Mouse (Mus musculus): ENCODE results near the gene Sufu.
A peak's percentile ranks its signal among the peaks of the same experiment; 100 is the strongest.

Gene Sufu

GRCm38 (mm10) chr19:46426488-46426887 lies 29.8 kb downstream of the Sufu start:
- no peak for DNase-seq (ENCODE audit: low read depth, low spot score)

- no peak for DNase-seq (ENCODE audit: low read depth, low spot score)
These were observed 32.6 kb downstream of the Sufu start for GRCm38 (mm10) chr19:46429250-46429649.

GRCm38 (mm10) chr19:46433712-46434111 lies 37.0 kb downstream of the Sufu start:
- DNase-seq (ENCODE audit: low read depth, low spot score), result no peak

GRCm38 (mm10) chr19:46434148-46434547 lies 37.5 kb downstream of the Sufu start:
- DNase-seq (ENCODE audit: low read depth, low spot score), result no peak

GRCm38 (mm10) chr19:46434591-46434990 lies 37.9 kb downstream of the Sufu start:
- no peak for DNase-seq (ENCODE audit: low read depth, low spot score)

GRCm38 (mm10) chr19:46435492-46435891 lies 38.8 kb downstream of the Sufu start:
- DNase-seq (ENCODE audit: low read depth, low spot score), result no peak

GRCm38 (mm10) chr19:46443509-46443908 lies 46.8 kb downstream of the Sufu start:
- DNase-seq (ENCODE audit: low read depth, low spot score), result no peak

- peak; percentile 93 for DNase-seq (ENCODE audit: low read depth, low spot score)
These were observed 47.5 kb downstream of the Sufu start for GRCm38 (mm10) chr19:46444209-46444608.

- no peak for DNase-seq (ENCODE audit: low read depth, low spot score)
These were observed 48.9 kb downstream of the Sufu start for GRCm38 (mm10) chr19:46445641-46446040.

GRCm38 (mm10) chr19:46446436-46447020 lies 49.8 kb downstream of the Sufu start:
- no peak for DNase-seq (ENCODE audit: low read depth, low spot score)

- DNase-seq (ENCODE audit: low read depth, low spot score), result no peak
These were observed 50.4 kb downstream of the Sufu start for GRCm38 (mm10) chr19:46447110-46447509.

- DNase-seq (ENCODE audit: low read depth, low spot score), result peak; percentile 40
These were observed 51.2 kb downstream of the Sufu start for GRCm38 (mm10) chr19:46447911-46448310.

- no peak for DNase-seq (ENCODE audit: low read depth, low spot score)
These were observed 52.7 kb downstream of the Sufu start for GRCm38 (mm10) chr19:46449261-46450005.

GRCm38 (mm10) chr19:46452052-46452827 lies 55.5 kb downstream of the Sufu start:
- peak; percentile 59 for DNase-seq (ENCODE audit: low read depth, low spot score)

GRCm38 (mm10) chr19:46452916-46453315 lies 56.2 kb downstream of the Sufu start:
- DNase-seq (ENCODE audit: low read depth, low spot score), result no peak

- DNase-seq (ENCODE audit: low read depth, low spot score), result no peak
These were observed 57.6 kb downstream of the Sufu start for GRCm38 (mm10) chr19:46454126-46454880.

- DNase-seq (ENCODE audit: low read depth, low spot score), result no peak
These were observed 58.3 kb downstream of the Sufu start for GRCm38 (mm10) chr19:46455032-46455431.

- DNase-seq (ENCODE audit: low read depth, low spot score), result no peak
These were observed 58.9 kb downstream of the Sufu start for GRCm38 (mm10) chr19:46455556-46455955.

GRCm38 (mm10) chr19:46456018-46456735 lies 59.5 kb downstream of the Sufu start:
- no peak for DNase-seq (ENCODE audit: low read depth, low spot score)

GRCm38 (mm10) chr19:46457798-46458197 lies 61.1 kb downstream of the Sufu start:
- no peak for DNase-seq (ENCODE audit: low read depth, low spot score)

GRCm38 (mm10) chr19:46459256-46459655 lies 62.6 kb downstream of the Sufu start:
- no peak for DNase-seq (ENCODE audit: low read depth, low spot score)
